Mouse (Mus musculus) liver, embryonic 14.5 days (tissue): Measurements from ENCODE around the gene Rnf150. TPM values are rescaled to one million over a fixed set of nuclear protein-coding genes. Genes with fewer than 3 reads are reported as not detected.

ENCODE experiments used
- ATAC-seq: fragments of 200-750 bp; cut with Nextera tagmentation; 2 replicates; pipeline ENCODE4 v1.8.0; 2017; ENCODE audit warnings: moderate number of reproducible peaks, mild to moderate bottlenecking, moderate library complexity; ENCODE audit not compliant: insufficient read depth
- DNase-seq, 3 experiments: peaks; one replicate each; pipeline ENCODE4 v3.0.0-alpha.2; 2012 to 2013; ENCODE audit warnings: low read depth in 3 of 3, low spot score in 3 of 3
- H3K27ac ChIP-seq: fragments of 300-500 bp; sonication (generic); 2 replicates; pipeline ENCODE4 v1.5.1; 2014; ENCODE audit warnings: moderate library complexity, mild to moderate bottlenecking, control low read depth, inconsistent platforms
- H3K27me3 ChIP-seq: fragments of 300-500 bp; sonication (generic); 2 replicates; pipeline ENCODE4 v1.6.1; 2014; ENCODE audit warnings: mild to moderate bottlenecking, low read length, moderate library complexity; ENCODE audit not compliant: control insufficient read depth, insufficient read depth
- H3K36me3 ChIP-seq: fragments of 300-500 bp; sonication (generic); replicated peaks from 2 replicates; pipeline ENCODE4 v1.6.1; 2014; ENCODE audit warnings: low read depth; ENCODE audit not compliant: control insufficient read depth, insufficient read depth
- H3K4me1 ChIP-seq, 2 experiments: fragments of 200-500 bp in 1 of 2; fragments of 300-500 bp in 1 of 2; sonication (generic) in 1 of 2; replicated peaks; 2 replicates each; pipeline ENCODE4 v1.6.1; 2012 to 2014; ENCODE audit warnings: antibody characterized with exemption in 1 of 2, inconsistent platforms in 1 of 2, low read length in 1 of 2; ENCODE audit not compliant: control insufficient read depth in 2 of 2, insufficient read depth in 2 of 2
- H3K4me2 ChIP-seq: fragments of 300-500 bp; sonication (generic); 2 replicates; pipeline ENCODE4 v1.6.1; 2014; ENCODE audit warnings: low read depth, mild to moderate bottlenecking, control low read depth, moderate library complexity
- H3K4me3 ChIP-seq, 2 experiments: fragments of 200-500 bp in 1 of 2; fragments of 300-500 bp in 1 of 2; sonication (generic) in 1 of 2; 2 replicates each; pipeline ENCODE4 v1.5.1; 2012 to 2014; ENCODE audit warnings: low read depth in 2 of 2, low read length in 2 of 2, mild to moderate bottlenecking in 2 of 2, control low read depth in 1 of 2, inconsistent platforms in 1 of 2, moderate library complexity in 1 of 2; ENCODE audit not compliant: insufficient read depth in 1 of 2
- H3K9ac ChIP-seq: fragments of 300-500 bp; sonication (generic); replicated peaks from 2 replicates; pipeline ENCODE4 v1.6.1; 2014; ENCODE audit warnings: mild to moderate bottlenecking, control low read depth, moderate library complexity
- H3K9me3 ChIP-seq: fragments of 300-500 bp; sonication (generic); 2 replicates; pipeline ENCODE4 v1.6.1; 2016; ENCODE audit warnings: low read length, mixed read lengths; ENCODE audit not compliant: control insufficient read depth
- CTCF ChIP-seq: IDR thresholded peaks from 2 replicates; pipeline ENCODE4 v1.5.1; 2016; ENCODE audit warnings: antibody characterized with exemption, low read depth, control low read depth
- EP300 ChIP-seq: IDR thresholded peaks from 2 replicates; pipeline ENCODE4 v1.6.1; 2016; ENCODE audit warnings: antibody characterized with exemption, low read depth
- WGBS: fragments of 180-500 bp; shearing (Covaris S2); extraction: QIAGEN DNeasy Blood & Tissue Kit; methylation state at CpG from one replicate; pipeline ENCODE4 v1.1.7; 2014; ENCODE audit not compliant: insufficient replicate concordance; 5-methylcytosine and 5-hydroxymethylcytosine counted together
- polyA plus RNA-seq, 2 experiments: library from polyadenylated mRNA; depleted of rRNA in 1 of 2; stranded (reverse) in 1 of 2; unstranded in 1 of 2; fragments of >200 nt; fragmentation: Nextera tagmentation in 1 of 2; extraction: Ambion mirVana in 1 of 2; gene quantifications; 2 replicates each; pipeline versions ENCODE4 v1.2.1 to v1.2.3; 2012 to 2014

The Rnf150 gene
- polyA plus RNA-seq, 2 experiments = 0.17 to 0.19 TPM

- DNase-seq (no peak), ATAC-seq (no peak)
- H3K4me1 ChIP-seq = no peaks in the 10 kb centered on the region
- H3K9ac ChIP-seq = no peak overlapping the region
- 62% methylated on average over 4 of the region's 4 CpGs for WGBS
- H3K27ac ChIP-seq = no peak overlapping the region
- no peaks in the 10 kb centered on the region for H3K36me3 ChIP-seq
- H3K27me3 ChIP-seq = no peaks in the 10 kb centered on the region
- H3K4me2 ChIP-seq = no peak overlapping the region
- H3K4me3 ChIP-seq = no peak overlapping the region
- no peaks in the 10 kb centered on the region for H3K9me3 ChIP-seq
- no peak for TF ChIP-seq EP300
- TF ChIP-seq CTCF = no peak
Measured at GRCm38 (mm10) chr8:82981244-82981855, 118.2 kb downstream of the Rnf150 start.

DNA sequence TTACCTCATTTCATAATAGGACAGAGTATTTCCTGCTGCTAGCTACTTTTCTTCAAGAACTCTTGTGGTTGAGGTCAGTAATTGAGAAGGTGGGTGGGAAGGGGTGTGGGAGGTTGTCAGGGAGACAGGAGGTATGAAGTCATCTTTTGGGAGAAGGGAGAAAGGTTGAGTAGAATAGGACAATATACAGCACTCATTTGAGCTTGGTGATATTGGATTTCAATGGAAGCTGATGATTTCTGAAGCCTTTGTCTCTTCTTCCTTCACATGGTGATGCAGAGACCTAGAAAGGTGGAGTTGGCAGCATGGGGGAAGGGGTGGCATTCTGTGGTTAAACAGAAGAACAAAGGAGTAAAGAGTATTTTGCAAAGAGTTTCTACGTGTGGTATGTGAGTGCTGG is 119.7 kb downstream of the Rnf150 start:
- Histone ChIP-seq H3K9me3 (no peaks in the 10 kb centered on the region), H3K4me2 (no peak overlapping the region), H3K36me3 (no peaks in the 10 kb centered on the region), H3K9ac (no peak overlapping the region), H3K4me1 (no peaks in the 10 kb centered on the region), H3K27me3 (no peaks in the 10 kb centered on the region), H3K27ac (no peak overlapping the region), H3K4me3 (no peak overlapping the region)
- no peak for ATAC-seq
- no peak for DNase-seq
- 38% methylated on average over 1 of the region's 1 CpGs for WGBS
- TF ChIP-seq CTCF = no peak
- TF ChIP-seq EP300 = no peak

DNA sequence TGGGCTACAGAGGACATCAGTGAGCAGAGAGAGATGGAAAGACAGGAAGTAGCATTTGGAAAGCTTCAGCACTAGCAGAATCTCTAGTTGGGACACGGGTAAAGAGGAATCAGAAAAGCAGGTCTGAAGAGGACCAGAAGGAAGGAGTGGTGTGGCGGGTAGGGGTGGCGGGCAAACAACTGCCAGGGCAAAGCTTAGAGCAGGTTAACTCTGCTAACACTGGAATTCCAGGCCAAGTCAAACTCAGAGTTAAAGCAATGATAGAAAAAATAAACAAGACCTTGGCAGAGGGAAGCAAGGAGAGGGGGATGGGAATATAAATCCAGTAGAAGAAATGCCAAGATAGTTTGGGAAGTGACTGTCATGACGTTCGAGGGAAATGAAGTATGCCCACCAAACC is 120.1 kb downstream of the Rnf150 start:
- Histone ChIP-seq H3K4me1 (no peaks in the 10 kb centered on the region), H3K27me3 (no peaks in the 10 kb centered on the region), H3K4me2 (no peak overlapping the region), H3K9me3 (no peaks in the 10 kb centered on the region), H3K9ac (no peak overlapping the region), H3K27ac (no peak overlapping the region), H3K36me3 (no peaks in the 10 kb centered on the region), H3K4me3 (no peak overlapping the region)
- WGBS = 47% methylated on average over 5 of the region's 5 CpGs
- TF ChIP-seq EP300 (no peak), CTCF (no peak)
- DNase-seq (no peak), ATAC-seq (no peak)

DNA sequence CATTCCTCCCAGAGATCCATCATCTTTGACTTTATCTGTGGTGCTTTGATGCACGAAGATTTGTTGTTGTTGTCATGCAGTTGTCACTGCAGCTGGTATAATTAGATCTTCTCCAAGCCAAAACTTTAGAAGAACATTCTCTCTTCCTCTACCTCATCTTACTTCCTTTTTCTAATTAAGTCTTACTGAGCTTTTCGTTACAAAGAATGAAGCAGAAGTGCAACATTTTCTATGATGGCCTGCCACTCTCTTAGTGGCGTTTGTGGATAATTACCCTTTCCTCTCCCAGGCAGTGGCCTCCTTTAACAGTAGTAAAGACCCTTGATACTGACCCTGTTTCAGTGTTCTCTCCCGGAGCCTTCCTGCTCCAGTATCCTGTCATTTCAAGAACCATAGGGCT is 128.9 kb downstream of the Rnf150 start:
- ATAC-seq (no peak), DNase-seq (no peak)
- Histone ChIP-seq H3K4me1 (no peaks in the 10 kb centered on the region; a peak in 1 of 4 replicates), H3K4me3 (no peak overlapping the region), H3K27ac (no peak overlapping the region), H3K27me3 (no peaks in the 10 kb centered on the region), H3K9ac (no peak overlapping the region), H3K9me3 (no peaks in the 10 kb centered on the region), H3K36me3 (no peaks in the 10 kb centered on the region), H3K4me2 (no peak overlapping the region)
- WGBS = 25% methylated on average over 4 of the region's 4 CpGs
- TF ChIP-seq EP300 (no peak), CTCF (no peak)

- H3K36me3 ChIP-seq = no peaks in the 10 kb centered on the region
- TF ChIP-seq EP300 = no peak
- TF ChIP-seq CTCF = no peak
- no peak overlapping the region for H3K27ac ChIP-seq
- H3K27me3 ChIP-seq = no peaks in the 10 kb centered on the region
- ATAC-seq = no peak
- H3K4me1 ChIP-seq = no peaks in the 10 kb centered on the region; a peak in 1 of 4 replicates
- WGBS = 55% methylated on average over 3 of the region's 3 CpGs
- H3K9ac ChIP-seq = no peak overlapping the region
- DNase-seq = no peak
- H3K9me3 ChIP-seq = no peaks in the 10 kb centered on the region
- H3K4me2 ChIP-seq = no peak overlapping the region
- H3K4me3 ChIP-seq = no peak overlapping the region
Measured at GRCm38 (mm10) chr8:82995727-82996438, 132.7 kb downstream of the Rnf150 start.
